Mouse (Mus musculus) megakaryocyte progenitor cell, adult 5-6 weeks (primary cell): ENCODE results near the gene Pdcd7. TPM values are rescaled to one million over a fixed set of nuclear protein-coding genes. Genes with fewer than 3 reads are reported as not detected.
"Not testable (repeated sequence)": the region's sequence is repeated elsewhere in the genome, so short reads cannot be mapped to it uniquely, and the experiment has no call there.

Experiments
- ATAC-seq: replicated peaks from 2 replicates; pipeline ENCODE4 v1.8.0; 2016; ENCODE audit warnings: mild to moderate bottlenecking, moderate TSS enrichment, inconsistent platforms; ENCODE audit not compliant: poor library complexity
- total RNA-seq, 2 experiments: library from RNA; stranded (forward) in 1 of 2; stranded (reverse) in 1 of 2; fragments of 157-497, 149-512 nt in 1 of 2; fragments of 200-1000 nt in 1 of 2; gene quantifications; 2 replicates each; pipeline versions ENCODE4 v1.2.3 to v1.2.4; 2015 to 2017

Gene Pdcd7
- total RNA-seq (2015): 16.8 and 20.1 TPM in 2 replicates
- 18.2 and 28.5 TPM in 2 replicates for total RNA-seq (2017)

GRCm38 (mm10) chr9:65345854-65346475 lies at the start of gene Pdcd7:
Gene Pdcd7, plus strand, starts transcription at chr9:65346104.
- ATAC-seq: peak; percentile 98

- no peak for ATAC-seq
These were observed 48.8 kb upstream of the Pdcd7 start for GRCm38 (mm10) chr9:65297056-65297455.

DNA sequence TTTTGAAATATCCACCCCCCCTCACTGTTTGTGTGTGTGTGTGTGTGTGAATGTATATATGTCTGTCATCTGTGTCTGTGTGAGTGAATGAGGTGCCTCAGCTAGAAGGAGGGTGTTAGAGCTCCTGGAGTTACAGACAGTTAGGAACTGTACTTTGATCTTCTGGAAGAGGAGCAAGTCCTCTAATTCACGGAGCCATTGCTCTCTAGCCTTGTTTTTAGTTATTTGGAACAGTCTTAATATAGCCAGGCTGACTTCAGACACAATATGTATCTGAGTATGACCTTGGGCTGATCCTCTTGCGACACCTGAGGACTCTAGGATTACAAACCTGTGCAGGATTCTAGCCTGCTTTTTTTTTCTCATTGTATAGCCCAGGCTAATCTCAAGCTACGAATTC lies 47.1 kb upstream of the Pdcd7 start:
- no peak for ATAC-seq

DNA sequence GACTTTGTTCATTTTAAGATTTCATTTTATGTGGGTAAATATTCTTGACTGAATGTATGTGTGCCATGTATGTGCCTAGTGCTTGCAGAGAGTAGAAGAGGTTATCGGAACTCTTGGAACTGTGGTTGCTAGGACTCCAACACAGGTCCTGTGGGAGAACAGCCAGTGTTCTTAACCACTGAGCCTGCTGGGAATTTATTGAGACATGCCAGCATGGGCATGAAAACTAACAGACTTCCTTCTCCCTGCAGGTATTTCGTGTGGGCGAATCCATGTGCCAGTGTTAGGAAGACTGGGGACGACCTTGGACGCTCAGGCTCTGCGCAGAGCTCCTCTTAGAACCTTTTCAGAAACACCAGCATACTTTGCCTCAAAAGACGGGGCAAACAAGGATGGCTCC lies 46.3 kb upstream of the Pdcd7 start:
- ATAC-seq: no peak

GRCm38 (mm10) chr9:65302327-65302983 lies 43.4 kb upstream of the Pdcd7 start:
- no peak for ATAC-seq

GRCm38 (mm10) chr9:65303586-65303985 lies 42.3 kb upstream of the Pdcd7 start:
- ATAC-seq: no peak

- ATAC-seq: no peak
These were observed 41.6 kb upstream of the Pdcd7 start for GRCm38 (mm10) chr9:65304300-65304699.

DNA sequence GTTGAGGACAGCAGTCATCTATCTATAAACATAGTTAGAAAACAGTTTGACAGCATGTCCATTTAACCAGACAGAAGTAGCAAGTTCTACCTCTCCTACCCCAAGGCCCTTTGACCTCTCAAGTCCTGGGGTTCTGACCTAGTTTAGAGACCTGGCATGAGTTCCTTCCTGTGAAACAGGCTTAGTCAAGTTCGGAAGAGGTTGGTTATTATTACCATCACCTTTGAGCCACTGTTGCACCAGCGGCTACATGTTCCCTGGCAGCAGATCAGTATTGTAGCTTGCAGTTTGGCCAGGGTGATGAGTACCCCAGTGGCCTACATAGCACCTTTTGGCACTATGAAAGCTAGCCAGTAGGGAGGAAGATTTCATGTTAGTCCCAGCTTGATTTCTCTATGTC lies 39.2 kb upstream of the Pdcd7 start:
- no peak for ATAC-seq

GRCm38 (mm10) chr9:65308011-65308410 lies 37.9 kb upstream of the Pdcd7 start:
- no peak for ATAC-seq

DNA sequence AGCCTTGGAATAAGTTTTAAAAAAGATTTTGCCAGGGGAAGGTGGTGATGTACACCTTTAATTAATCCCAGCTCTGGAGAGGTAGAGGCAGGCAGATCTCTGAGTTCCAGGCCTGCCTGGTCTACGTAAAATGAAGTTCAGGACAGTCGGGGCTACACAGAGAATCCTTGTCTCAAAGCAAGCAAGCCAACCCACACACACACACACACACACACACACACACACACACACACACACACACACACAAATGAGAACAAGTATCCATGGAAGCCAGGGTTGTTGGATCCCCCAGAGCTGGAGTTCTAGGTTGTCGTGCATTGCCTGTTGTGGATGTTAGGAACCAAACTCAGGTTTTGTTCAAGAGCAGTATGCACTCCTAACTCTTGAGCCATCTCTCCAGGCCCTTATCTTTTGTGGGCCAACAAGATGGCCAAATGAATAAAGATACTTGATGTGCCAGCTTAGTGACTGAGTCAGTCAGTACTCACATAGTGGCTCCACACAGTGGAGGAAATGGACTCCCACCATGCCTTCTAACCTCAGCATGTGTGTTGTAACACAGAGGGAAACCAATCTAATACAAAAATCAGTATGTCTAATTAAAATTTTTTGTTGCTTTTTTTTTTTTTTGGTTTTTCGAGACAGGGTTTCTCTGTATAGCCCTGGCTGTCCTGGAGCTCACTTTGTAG lies 33.1 kb upstream of the Pdcd7 start:
- ATAC-seq: 0 out of 2 replicates have a peak, but pooled peaks have one; percentile 14

DNA sequence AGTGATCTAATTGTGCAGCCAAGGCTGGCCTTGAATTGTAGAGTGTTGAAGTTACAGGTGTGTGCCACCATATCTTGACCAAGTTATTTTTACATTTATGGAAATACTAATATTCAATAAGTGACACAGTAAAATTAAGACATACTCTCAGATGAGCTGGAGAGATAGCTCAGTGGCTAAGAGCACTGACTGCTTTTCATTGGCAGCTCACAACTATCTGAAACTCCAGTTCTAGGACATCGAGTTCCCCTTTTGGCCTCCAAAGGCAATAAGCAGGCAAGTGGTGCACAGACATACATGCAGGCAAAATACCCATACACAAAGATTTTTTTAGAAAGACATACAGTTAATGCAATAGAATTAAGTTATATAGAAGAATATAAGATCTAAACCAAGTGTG lies 32.1 kb upstream of the Pdcd7 start:
- ATAC-seq: no peak

DNA sequence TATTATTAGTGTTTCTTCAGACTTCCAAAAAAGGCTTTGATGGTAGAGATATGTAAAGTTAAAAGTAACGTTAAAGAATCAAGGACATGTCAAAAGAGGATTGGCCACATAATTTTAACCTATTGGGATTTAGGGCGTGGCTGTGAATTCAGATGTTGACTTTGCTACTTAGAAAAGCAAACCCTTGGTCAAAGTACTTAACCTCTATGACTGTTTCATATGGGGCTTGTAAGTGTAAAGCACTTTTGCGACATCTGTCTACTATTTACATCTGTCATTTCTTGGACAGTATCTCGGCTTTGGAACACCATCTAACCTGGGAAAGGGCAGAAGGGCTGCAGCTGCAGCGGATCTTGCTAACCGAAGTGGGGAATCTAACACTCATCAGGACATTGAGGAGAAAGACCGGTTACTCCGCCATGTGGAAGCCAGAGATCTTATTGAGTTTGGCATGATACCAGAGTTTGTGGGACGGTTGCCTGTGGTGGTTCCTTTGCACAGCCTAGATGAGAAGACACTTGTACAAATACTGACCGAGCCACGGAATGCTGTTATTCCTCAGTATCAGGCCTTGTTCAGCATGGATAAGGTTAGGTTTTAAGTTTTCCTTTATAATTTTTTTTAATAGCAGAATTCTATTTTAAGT lies 23.5 kb upstream of the Pdcd7 start:
- ATAC-seq: no peak

- ATAC-seq: no peak
These were observed 19.9 kb upstream of the Pdcd7 start for GRCm38 (mm10) chr9:65325971-65326370.

DNA sequence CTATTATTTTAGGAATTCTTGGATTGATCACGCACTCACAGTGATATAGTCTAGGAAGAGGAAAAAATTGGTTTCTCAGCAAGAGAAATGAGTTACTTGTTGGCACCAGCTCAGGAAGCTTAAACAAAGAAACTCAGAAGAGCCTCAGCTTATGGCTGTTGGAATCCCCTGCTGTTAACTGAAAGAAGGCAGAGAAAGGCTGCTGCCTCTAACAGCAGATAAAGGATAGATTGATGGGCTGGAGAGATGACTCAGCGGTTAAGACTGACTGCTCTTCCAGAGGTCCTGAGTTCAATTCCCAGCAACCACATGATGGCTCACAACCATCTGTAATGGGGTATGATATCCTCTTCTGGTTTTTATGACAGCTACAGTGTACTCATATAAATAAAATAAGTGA lies 18.5 kb upstream of the Pdcd7 start:
- no peak for ATAC-seq

GRCm38 (mm10) chr9:65333958-65334357 lies 11.9 kb upstream of the Pdcd7 start:
- no peak for ATAC-seq

DNA sequence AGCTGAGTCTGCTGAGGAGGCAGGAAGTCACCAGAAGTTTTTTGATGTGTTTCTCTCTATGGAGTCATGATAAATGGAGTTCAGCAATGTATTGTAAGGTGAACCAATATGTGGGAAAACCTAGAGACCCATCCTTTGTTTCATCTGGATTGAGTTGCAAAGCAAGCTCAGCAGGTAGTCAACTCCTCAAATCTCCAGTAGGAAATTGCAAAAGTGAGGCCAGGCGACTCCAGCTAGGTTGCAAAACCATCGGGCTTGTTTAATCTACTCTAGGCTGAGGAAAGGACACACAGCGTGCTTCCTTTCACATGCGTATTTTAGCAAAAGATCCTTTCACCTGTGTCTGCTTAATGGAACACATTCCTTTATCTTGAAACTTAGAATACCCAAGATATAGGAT lies 6.8 kb upstream of the Pdcd7 start:
- no peak for ATAC-seq

DNA sequence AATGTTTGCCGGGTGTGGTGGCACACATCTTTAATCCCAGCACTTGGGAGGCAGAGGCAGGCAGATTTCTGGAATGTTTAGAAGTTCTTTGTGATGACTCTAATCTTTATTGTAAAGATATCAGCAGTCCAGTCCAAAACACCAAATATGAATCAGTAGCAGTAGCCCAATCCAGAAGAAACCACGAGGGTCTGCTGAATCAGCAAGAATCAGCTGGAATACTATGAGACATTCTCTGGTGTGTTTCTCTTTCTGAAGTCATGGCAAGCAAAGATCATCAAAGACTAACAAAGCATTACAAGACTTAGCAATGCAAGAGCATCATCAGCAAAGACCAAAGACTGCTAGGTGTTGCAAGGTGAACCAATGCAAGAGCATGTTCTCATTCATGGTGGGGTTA lies 5.5 kb upstream of the Pdcd7 start:
- ATAC-seq: no peak

GRCm38 (mm10) chr9:65345439-65345838 lies 465 bp upstream of the Pdcd7 start:
- not testable (repeated sequence) for ATAC-seq

- peak; percentile 46 for ATAC-seq
These were observed 690 bp downstream of the Pdcd7 start for GRCm38 (mm10) chr9:65346476-65347111.

GRCm38 (mm10) chr9:65347112-65347850 lies 1.4 kb downstream of the Pdcd7 start:
- ATAC-seq: no peak
